28 mouse cellular contexts compared by ENCODE assay signal in genomic region chr6:92617183-92617582, GRCm38 (mm10).
DNase-seq lines count a peak whose midpoint lies in the region; ATAC-seq and TF ChIP-seq lines count a peak whose summit lies in the region.
"Had no signal": no experiment of that assay in that cellular context is flagged by ENCODE, and none has a peak within 500 bp of the region (broad histone marks: within the 10 kb centered on the region; RNA-seq: fewer than 3 reads in every experiment).

No protein-coding gene starts in this region.

- H3K4me3 ChIP-seq in forebrain, postnatal 0 days (ENCODE audit: low read depth, low read length): no peak overlapping the region
- H3K4me3 ChIP-seq in forebrain, embryonic 11.5 days (ENCODE audit: low read depth, low read length): no peak overlapping the region
- no peak overlapping the region for H3K4me3 ChIP-seq in left cerebral cortex, adult 2 months
- no peak overlapping the region for H3K4me3 ChIP-seq in cortical plate, adult 2 months (ENCODE audit: insufficient read depth, low read length)
- H3K4me3 ChIP-seq: embryonic facial prominence, embryonic 13.5 days; embryonic facial prominence, embryonic 15.5 days; erythroblast, embryonic 14.5 days; forebrain, embryonic 10.5 days; forebrain, embryonic 13.5 days; forebrain, embryonic 15.5 days had no signal

- WGBS in forebrain, postnatal 0 days: 48% methylated on average over 2 of the region's 2 CpGs
- 88% methylated on average over 2 of the region's 2 CpGs for WGBS in forebrain, embryonic 11.5 days

- no peaks in the 10 kb centered on the region for H3K27me3 ChIP-seq in forebrain, postnatal 0 days (ENCODE audit: insufficient read depth, low read length)
- H3K27me3 ChIP-seq in forebrain, embryonic 11.5 days (ENCODE audit: control insufficient read depth, insufficient read depth, low read length): no peaks in the 10 kb centered on the region
- H3K27me3 ChIP-seq: CH12.LX; embryonic facial prominence, embryonic 13.5 days; embryonic facial prominence, embryonic 15.5 days; forebrain, embryonic 13.5 days; forebrain, embryonic 15.5 days; Patski had no signal

- no peaks in the 10 kb centered on the region for H3K36me3 ChIP-seq in forebrain, postnatal 0 days (ENCODE audit: insufficient read depth)
- no peaks in the 10 kb centered on the region for H3K36me3 ChIP-seq in forebrain, embryonic 11.5 days (ENCODE audit: control insufficient read depth, insufficient read depth, low read length)
- H3K36me3 ChIP-seq: embryonic facial prominence, embryonic 15.5 days; forebrain, embryonic 10.5 days; forebrain, embryonic 15.5 days; G1E had no signal

- no peak for DNase-seq in forebrain, postnatal 0 days
- DNase-seq in forebrain, embryonic 11.5 days (ENCODE audit: low spot score): no peak
- DNase-seq in heart, adult 11 months: peak; percentile 40
- DNase-seq in heart, postnatal 36 days: no peak
- DNase-seq in left cerebral cortex, adult 2 months (ENCODE audit: extremely low spot score in 1 of 2, low spot score in 2 of 2): no peak
- DNase-seq in left cerebral cortex, adult 8-10 months (ENCODE audit: low spot score in 2 of 2): no peak
- DNase-seq: adrenal gland, adult 8-10 months; adrenal gland, postnatal 14 days; adrenal gland, postnatal 36 days; B cell, adult 2 months; cerebellum, adult 11-12 months; cerebellum, adult 2 months; cerebellum, adult 9-10 months; cerebellum, postnatal 10 days; cerebellum, postnatal 25 days; embryo, embryonic 11 days had no signal

- no peak overlapping the region for H3K4me2 ChIP-seq in forebrain, postnatal 0 days (ENCODE audit: low read depth)
- no peak overlapping the region for H3K4me2 ChIP-seq in forebrain, embryonic 11.5 days (ENCODE audit: low read depth, low read length, severe bottlenecking)
- H3K4me2 ChIP-seq: embryonic facial prominence, embryonic 13.5 days; embryonic facial prominence, embryonic 15.5 days; forebrain, embryonic 13.5 days; forebrain, embryonic 15.5 days had no signal

- TF ChIP-seq CTCF in forebrain, postnatal 0 days (IDR thresholded peaks at IDR 0.05; ENCODE audit: low read depth): no peak
- no peak for TF ChIP-seq CTCF in left cerebral cortex, adult 2 months (IDR thresholded peaks at IDR 0.05)
- no peak for TF ChIP-seq CTCF in cortical plate, adult 2 months (IDR thresholded peaks at IDR 0.05; ENCODE audit: extremely low read depth, insufficient read depth, low read length)

- intact Hi-C loops in heart, postnatal 36 days (cut with DNase I): no loop called here
- intact Hi-C loops in left cerebral cortex, adult 2 months (cut with DNase I): no loop called here

- H3K4me1 ChIP-seq in forebrain, postnatal 0 days (ENCODE audit: insufficient read depth): no peaks in the 10 kb centered on the region
- no peaks in the 10 kb centered on the region for H3K4me1 ChIP-seq in forebrain, embryonic 11.5 days (replicated peaks; ENCODE audit: control insufficient read depth, insufficient read depth, low read length)
- H3K4me1 ChIP-seq in cortical plate, adult 2 months (ENCODE audit: control insufficient read depth, insufficient read depth, low read length): peaks cover 7% of the 10 kb centered on the region
- H3K4me1 ChIP-seq: embryonic facial prominence, embryonic 15.5 days; forebrain, embryonic 13.5 days; forebrain, embryonic 15.5 days had no signal

- no peaks in the 10 kb centered on the region for H3K9me3 ChIP-seq in forebrain, postnatal 0 days (ENCODE audit: low read length)
- H3K9me3 ChIP-seq in forebrain, embryonic 11.5 days (ENCODE audit: control insufficient read depth, low read length): no peaks in the 10 kb centered on the region
- H3K9me3 ChIP-seq: embryonic facial prominence, embryonic 15.5 days; forebrain, embryonic 10.5 days; forebrain, embryonic 15.5 days had no signal

- H3K9ac ChIP-seq in forebrain, postnatal 0 days: no peak overlapping the region
- H3K9ac ChIP-seq in forebrain, embryonic 11.5 days (ENCODE audit: low read length): no peak overlapping the region
- H3K9ac ChIP-seq: embryonic facial prominence, embryonic 13.5 days; embryonic facial prominence, embryonic 15.5 days; forebrain, embryonic 13.5 days; forebrain, embryonic 15.5 days had no signal

- no peak for ATAC-seq in forebrain, postnatal 0 days
- no peak for ATAC-seq in forebrain, embryonic 11.5 days (replicated peaks; ENCODE audit: low FRiP score)
- ATAC-seq: activated CD4-positive, CD25-positive, alpha-beta regulatory T cell, adult 4 months; CD4-positive, CD25-positive, alpha-beta regulatory T cell, adult 4 months; forebrain, embryonic 13.5 days; forebrain, embryonic 15.5 days; Patski had no signal

- no peak for TF ChIP-seq POLR2A in cortical plate, adult 2 months (IDR thresholded peaks at IDR 0.05; ENCODE audit: extremely low read depth, insufficient read depth, low read length)

- H3K27ac ChIP-seq in forebrain, postnatal 0 days (ENCODE audit: low read depth, low read length): peak overlapping the region; percentile 41; the same call in 1 of the 2 replicates
- no peak overlapping the region for H3K27ac ChIP-seq in forebrain, embryonic 11.5 days (ENCODE audit: low read depth, low read length)
- H3K27ac ChIP-seq in left cerebral cortex, adult 2 months: peak overlapping the region; percentile 83
- H3K27ac ChIP-seq in cortical plate, adult 2 months (ENCODE audit: insufficient read depth, low read length): peak overlapping the region; percentile 74
- H3K27ac ChIP-seq: embryonic facial prominence, embryonic 13.5 days; embryonic facial prominence, embryonic 15.5 days; forebrain, embryonic 10.5 days; forebrain, embryonic 13.5 days; forebrain, embryonic 15.5 days had no signal
